Mouse (Mus musculus) stomach, embryonic 14.5 days (tissue): ENCODE results near the gene Taf6. TPM values are rescaled to one million over a fixed set of nuclear protein-coding genes. Genes with fewer than 3 reads are reported as not detected.
A peak's percentile ranks its signal among the peaks of the same experiment; 100 is the strongest.
"Not testable (repeated sequence)": the region's sequence is repeated elsewhere in the genome, so short reads cannot be mapped to it uniquely, and the experiment has no call there.

Experiments used
- ATAC-seq: fragments of 200-750 bp; cut with Nextera tagmentation; 2 replicates; pipeline ENCODE4 v1.8.0; 2017; ENCODE audit warnings: low read depth, moderate TSS enrichment; ENCODE audit not compliant: insufficient number of reproducible peaks, insufficient read depth, low FRiP score
- H3K27ac ChIP-seq: fragments of 300-500 bp; sonication (generic); 2 replicates; pipeline ENCODE4 v1.5.1; 2014; ENCODE audit warnings: mild to moderate bottlenecking, low read length, moderate library complexity, mixed read lengths
- H3K27me3 ChIP-seq: fragments of 300-500 bp; sonication (generic); 2 replicates; pipeline ENCODE4 v1.6.1; 2014; ENCODE audit warnings: low read length, control low read depth, mixed read lengths; ENCODE audit not compliant: control insufficient read depth, insufficient read depth
- H3K36me3 ChIP-seq: fragments of 300-500 bp; sonication (generic); 2 replicates; pipeline ENCODE4 v1.6.1; 2014; ENCODE audit warnings: mild to moderate bottlenecking, control low read depth, low read length, moderate library complexity, mixed read lengths; ENCODE audit not compliant: control insufficient read depth, insufficient read depth
- H3K4me1 ChIP-seq: fragments of 300-500 bp; sonication (generic); 2 replicates; pipeline ENCODE4 v1.6.1; 2014; ENCODE audit warnings: low read length, control low read depth, mixed read lengths; ENCODE audit not compliant: control insufficient read depth, insufficient read depth
- H3K4me2 ChIP-seq: fragments of 300-500 bp; sonication (generic); replicated peaks from 2 replicates; pipeline ENCODE4 v1.6.1; 2014; ENCODE audit warnings: low read depth, low read length, control low read depth
- H3K4me3 ChIP-seq: fragments of 300-500 bp; sonication (generic); 2 replicates; pipeline ENCODE4 v1.5.1; 2014; ENCODE audit warnings: low read depth, low read length, control low read depth
- H3K9ac ChIP-seq: fragments of 300-500 bp; sonication (generic); replicated peaks from 2 replicates; pipeline ENCODE4 v1.6.1; 2014; ENCODE audit warnings: low read depth, mild to moderate bottlenecking, control low read depth, low read length, moderate library complexity, mixed read lengths
- H3K9me3 ChIP-seq: fragments of 300-500 bp; sonication (generic); 2 replicates; pipeline ENCODE4 v1.6.1; 2016; ENCODE audit warnings: low read depth, low read length, control low read depth; ENCODE audit not compliant: control insufficient read depth
- WGBS: fragments of 180-500 bp; shearing (Covaris S2); extraction: QIAGEN DNeasy Blood & Tissue Kit; methylation state at CpG from one replicate; pipeline ENCODE4 v1.1.7; 2014; 5-methylcytosine and 5-hydroxymethylcytosine counted together
- polyA plus RNA-seq: library from polyadenylated mRNA; unstranded; fragments of >200 nt; fragmentation: Nextera tagmentation; extraction: Ambion mirVana; gene quantifications from 2 replicates; pipeline ENCODE4 v1.2.1, GENCODE M21; 2014

Taf6 gene
- polyA plus RNA-seq, 1 experiment from 2014 or later: 89.8 TPM

DNA sequence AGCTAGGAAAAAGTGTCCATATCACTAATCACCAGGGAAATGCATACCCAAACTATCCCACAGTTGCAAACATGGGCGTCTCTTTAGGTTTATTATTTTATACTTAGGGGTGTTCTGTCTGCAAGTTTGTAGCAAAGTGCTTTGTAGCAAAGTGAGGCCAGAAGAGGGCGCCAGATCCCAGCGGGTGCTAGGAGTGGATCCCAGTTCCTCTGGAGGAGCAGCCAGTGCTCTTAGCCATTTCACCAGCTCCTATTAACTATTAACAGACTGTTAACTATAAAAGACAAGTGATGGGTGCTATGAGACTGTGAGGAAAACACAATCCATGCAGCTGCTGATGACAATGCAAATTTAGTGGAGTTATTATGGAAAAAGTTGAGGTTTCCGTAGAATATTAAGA is 34.9 kb upstream of the Taf6 start:
- Histone ChIP-seq H3K9ac (no peak overlapping the region), H3K36me3 (no peaks in the 10 kb centered on the region), H3K27ac (no peak overlapping the region), H3K4me2 (no peak overlapping the region), H3K27me3 (no peaks in the 10 kb centered on the region), H3K4me1 (no peaks in the 10 kb centered on the region), H3K4me3 (no peak overlapping the region), H3K9me3 (no peaks in the 10 kb centered on the region)
- ATAC-seq: no peak
- WGBS: 25% methylated on average over 4 of the region's 4 CpGs

DNA sequence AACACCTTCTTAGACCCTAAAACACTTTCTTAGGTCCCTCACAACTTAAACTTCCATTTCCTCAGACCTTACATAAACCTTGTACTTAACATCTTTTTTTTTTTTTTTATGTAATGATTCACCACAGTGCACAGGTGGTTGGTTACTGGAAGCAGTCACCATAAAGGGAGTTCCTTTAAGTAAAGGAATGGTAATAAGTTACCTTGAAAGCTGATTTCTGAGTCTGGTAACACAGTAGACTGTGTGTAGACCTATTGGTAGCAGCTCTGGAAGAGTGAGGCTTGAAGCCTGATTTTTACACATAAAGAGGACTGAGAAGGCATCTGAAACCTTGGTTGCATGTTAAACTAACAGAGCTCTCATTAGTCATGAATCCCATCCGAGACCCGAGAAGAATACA is 32.6 kb upstream of the Taf6 start:
- H3K9ac ChIP-seq: no peak overlapping the region
- H3K27ac ChIP-seq: no peak overlapping the region
- H3K4me3 ChIP-seq: no peak overlapping the region
- H3K4me2 ChIP-seq: no peak overlapping the region
- H3K27me3 ChIP-seq: no peaks in the 10 kb centered on the region
- ATAC-seq: no peak
- WGBS: 39% methylated on average over 2 of the region's 2 CpGs
- H3K36me3 ChIP-seq: no peaks in the 10 kb centered on the region
- H3K4me1 ChIP-seq: no peaks in the 10 kb centered on the region
- no peaks in the 10 kb centered on the region for H3K9me3 ChIP-seq

DNA sequence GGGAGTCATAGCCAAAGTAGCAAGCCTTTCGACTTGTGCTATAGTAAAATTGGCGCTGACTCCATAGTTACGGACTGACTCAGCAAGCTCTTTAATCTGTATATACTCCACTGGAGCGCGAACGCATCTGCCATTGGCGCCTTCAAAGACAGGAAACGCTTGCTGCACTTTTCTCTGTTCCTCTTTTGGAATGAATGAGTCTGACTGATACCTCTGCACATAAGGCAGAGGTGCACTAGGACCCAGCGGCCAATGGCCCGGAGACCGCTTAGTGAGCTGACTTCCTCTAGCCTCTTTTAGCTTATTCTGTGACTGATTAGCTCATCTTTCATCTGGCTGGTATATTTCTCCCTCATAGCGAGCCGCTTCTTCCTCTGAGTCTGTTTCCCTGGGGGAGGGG is 29.4 kb upstream of the Taf6 start:
- H3K9ac ChIP-seq, H3K27ac ChIP-seq, H3K4me2 ChIP-seq, H3K27me3 ChIP-seq, H3K4me3 ChIP-seq, H3K36me3 ChIP-seq, H3K4me1 ChIP-seq, ATAC-seq, H3K9me3 ChIP-seq: not testable (repeated sequence)
- 95% methylated on average over 13 of the region's 13 CpGs for WGBS

DNA sequence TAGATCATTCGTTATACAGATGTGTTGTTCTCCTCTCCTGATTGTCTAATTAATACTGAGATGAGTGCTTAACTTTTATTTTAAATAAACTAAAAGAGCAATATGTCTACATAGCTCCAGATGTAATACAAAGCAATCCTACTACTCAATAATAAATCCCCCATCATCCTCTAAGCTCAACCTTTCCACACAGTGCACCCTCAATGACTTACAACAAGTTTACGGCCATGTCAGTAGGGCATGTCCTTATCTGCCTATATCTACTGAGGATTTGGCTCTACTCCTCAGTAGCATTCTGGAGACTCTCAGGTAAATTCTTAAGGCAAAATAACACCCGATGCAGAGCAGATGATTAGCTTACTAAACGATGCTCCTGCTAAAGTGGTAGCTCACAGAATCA is 20.6 kb upstream of the Taf6 start:
- Histone ChIP-seq H3K27me3 (no peaks in the 10 kb centered on the region), H3K4me1 (no peaks in the 10 kb centered on the region), H3K9me3 (no peaks in the 10 kb centered on the region), H3K36me3 (no peaks in the 10 kb centered on the region), H3K27ac (no peak overlapping the region), H3K9ac (no peak overlapping the region), H3K4me2 (no peak overlapping the region), H3K4me3 (no peak overlapping the region)
- WGBS: 78% methylated on average over 4 of the region's 4 CpGs
- ATAC-seq: no peak

DNA sequence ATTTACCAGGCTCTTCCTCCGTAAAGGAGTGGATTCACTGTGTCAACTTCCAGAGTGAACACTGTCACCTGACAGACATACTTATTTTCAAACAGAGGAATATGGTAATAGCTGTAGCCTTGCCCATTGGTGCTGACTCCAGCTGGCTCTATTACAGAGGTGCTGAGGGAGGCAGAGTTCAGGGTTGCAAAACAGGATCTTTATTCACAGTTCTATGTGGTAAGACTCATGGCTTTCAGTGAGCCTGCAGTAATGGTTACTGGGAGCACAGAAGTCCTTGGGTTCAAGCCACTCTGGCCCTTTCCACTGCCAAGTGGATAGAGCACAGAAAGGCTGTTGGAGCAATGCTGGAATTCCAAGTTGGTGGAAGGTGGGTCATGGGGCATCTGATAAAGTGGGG is 20.0 kb upstream of the Taf6 start:
- no peak for ATAC-seq
- Histone ChIP-seq H3K9ac (no peak overlapping the region), H3K27me3 (no peaks in the 10 kb centered on the region), H3K4me2 (no peak overlapping the region), H3K4me1 (no peaks in the 10 kb centered on the region), H3K9me3 (no peaks in the 10 kb centered on the region), H3K36me3 (no peaks in the 10 kb centered on the region), H3K27ac (no peak overlapping the region), H3K4me3 (no peak overlapping the region)
- WGBS: 78% methylated on average over 1 of the region's 1 CpGs

DNA sequence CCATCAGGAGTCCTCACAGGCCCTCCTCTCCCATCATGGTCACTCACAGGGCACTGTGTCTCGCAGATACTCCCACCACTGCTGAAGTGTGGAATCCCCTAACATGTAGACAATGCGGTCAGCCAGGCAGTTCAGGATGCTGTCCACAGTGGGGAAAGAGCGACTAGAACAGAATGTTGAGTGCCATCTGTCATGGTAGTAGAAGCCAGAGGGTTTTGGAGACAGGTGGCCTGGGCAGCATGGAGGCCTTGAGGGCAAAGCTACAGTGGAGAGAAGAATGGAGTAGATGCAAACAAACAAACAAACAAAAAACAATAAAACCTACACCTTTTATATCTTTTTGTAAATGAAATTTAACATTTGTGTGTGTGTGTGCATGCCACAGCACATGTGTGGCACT is 14.8 kb upstream of the Taf6 start:
- no peak overlapping the region for H3K27ac ChIP-seq
- H3K27me3 ChIP-seq: no peaks in the 10 kb centered on the region
- no peak for ATAC-seq
- H3K4me2 ChIP-seq: no peak overlapping the region
- H3K36me3 ChIP-seq: no peaks in the 10 kb centered on the region
- no peak overlapping the region for H3K4me3 ChIP-seq
- H3K9ac ChIP-seq: no peak overlapping the region
- no peaks in the 10 kb centered on the region for H3K9me3 ChIP-seq
- 82% methylated on average over 3 of the region's 3 CpGs for WGBS
- H3K4me1 ChIP-seq: no peaks in the 10 kb centered on the region

DNA sequence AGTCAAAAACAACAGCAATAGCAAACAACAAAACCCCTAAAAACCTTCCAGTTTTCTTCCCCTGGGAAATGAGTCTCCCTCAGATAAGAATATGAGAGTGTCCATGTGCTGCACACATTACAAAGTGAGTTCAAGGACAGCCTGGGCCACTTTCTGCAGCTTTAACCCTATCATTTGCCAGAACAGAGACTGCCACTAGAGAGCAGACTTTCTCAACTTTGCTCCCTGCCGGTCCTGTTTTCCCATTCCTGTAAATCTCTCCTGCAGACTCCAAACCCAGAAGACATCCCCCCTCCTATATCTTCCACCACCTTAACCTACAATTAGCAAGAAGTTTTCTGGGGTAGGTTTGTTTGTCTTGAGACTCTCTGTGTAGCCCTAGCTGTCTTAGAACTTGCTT is 12.3 kb upstream of the Taf6 start:
- Histone ChIP-seq H3K9ac (no peak overlapping the region), H3K9me3 (no peaks in the 10 kb centered on the region), H3K4me3 (no peak overlapping the region), H3K27ac (no peak overlapping the region), H3K4me1 (peaks cover 3% of the 10 kb centered on the region; the same call in 1 of the 2 replicates), H3K4me2 (no peak overlapping the region), H3K27me3 (no peaks in the 10 kb centered on the region), H3K36me3 (no peaks in the 10 kb centered on the region)
- 9% methylated on average over 1 of the region's 1 CpGs for WGBS
- no peak for ATAC-seq

DNA sequence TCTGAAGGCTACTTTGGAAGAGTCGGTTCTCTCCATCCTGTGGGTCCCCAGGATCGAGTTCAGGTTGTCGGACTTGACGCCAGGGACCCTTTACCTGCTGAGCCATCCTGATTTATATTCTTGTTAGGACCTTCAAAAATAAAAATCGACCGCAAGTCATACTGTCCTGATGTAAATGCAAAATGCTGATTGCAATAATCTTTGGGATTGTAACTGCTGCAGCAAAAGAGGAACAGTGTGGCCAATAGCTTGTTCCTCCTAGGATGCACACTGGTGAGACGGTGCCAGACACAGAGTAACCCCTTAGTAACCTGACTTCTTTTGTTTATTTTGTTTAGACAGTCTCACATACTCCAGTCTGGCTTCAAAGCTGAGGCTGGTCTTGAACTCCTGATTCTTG is 8.2 kb upstream of the Taf6 start:
- Histone ChIP-seq H3K4me3 (0 out of 2 replicates have a peak overlapping the region, but pooled peaks have one; percentile 73), H3K36me3 (0 out of 2 replicates have a peak, but pooled peaks cover 4% of the 10 kb centered on the region), H3K4me2 (peak overlapping the region; percentile 91), H3K9me3 (no peaks in the 10 kb centered on the region), H3K27me3 (no peaks in the 10 kb centered on the region), H3K9ac (0 out of 2 replicates have a peak overlapping the region, but pooled peaks have one; percentile 1), H3K27ac (no peak overlapping the region), H3K4me1 (peaks cover 3% of the 10 kb centered on the region; the same call in 1 of the 2 replicates)
- 77% methylated on average over 7 of the region's 7 CpGs for WGBS
- no peak for ATAC-seq

DNA sequence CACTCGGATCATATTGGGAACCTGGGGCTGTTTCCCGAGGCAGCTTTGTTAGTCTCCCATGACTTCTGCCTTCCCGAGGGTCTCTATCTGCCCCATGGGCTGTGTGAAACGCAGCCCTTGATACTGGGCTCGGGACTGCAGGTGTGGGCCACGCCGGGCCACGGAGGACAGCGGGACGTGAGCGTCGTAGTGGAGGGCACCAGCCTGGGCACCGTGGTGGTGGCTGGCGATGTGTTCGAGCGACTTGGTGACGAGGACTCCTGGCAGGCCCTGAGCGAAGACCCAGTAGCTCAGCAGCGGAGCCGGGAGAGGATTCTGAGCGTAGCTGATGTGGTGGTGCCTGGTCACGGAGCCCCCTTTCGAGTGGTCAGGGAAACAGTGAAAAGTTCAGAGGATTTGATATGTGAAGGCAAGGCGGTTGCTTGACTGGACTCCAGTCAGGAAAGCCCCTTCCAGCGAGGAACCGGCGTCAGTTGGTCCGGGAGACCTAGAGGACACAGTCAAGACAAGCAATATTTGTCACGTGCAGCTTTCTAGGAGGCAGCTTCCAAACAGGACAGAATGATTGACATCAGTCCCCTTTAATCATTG is 7.6 kb upstream of the Taf6 start:
- peak overlapping the region; percentile 73 for H3K4me3 ChIP-seq
- 4% methylated on average over 29 of the region's 29 CpGs for WGBS
- H3K36me3 ChIP-seq: 0 out of 2 replicates have a peak, but pooled peaks cover 4% of the 10 kb centered on the region
- peaks cover 3% of the 10 kb centered on the region; the same call in 1 of the 2 replicates for H3K4me1 ChIP-seq
- H3K27me3 ChIP-seq: no peaks in the 10 kb centered on the region
- H3K27ac ChIP-seq: peak overlapping the region; percentile 84
- no peaks in the 10 kb centered on the region for H3K9me3 ChIP-seq
- peak; percentile 73 for ATAC-seq
- peak overlapping the region; percentile 91 for H3K4me2 ChIP-seq
- peak overlapping the region; percentile 83 for H3K9ac ChIP-seq
